Mouse (Mus musculus): ENCODE measurements around the gene Olfr961.

DNA sequence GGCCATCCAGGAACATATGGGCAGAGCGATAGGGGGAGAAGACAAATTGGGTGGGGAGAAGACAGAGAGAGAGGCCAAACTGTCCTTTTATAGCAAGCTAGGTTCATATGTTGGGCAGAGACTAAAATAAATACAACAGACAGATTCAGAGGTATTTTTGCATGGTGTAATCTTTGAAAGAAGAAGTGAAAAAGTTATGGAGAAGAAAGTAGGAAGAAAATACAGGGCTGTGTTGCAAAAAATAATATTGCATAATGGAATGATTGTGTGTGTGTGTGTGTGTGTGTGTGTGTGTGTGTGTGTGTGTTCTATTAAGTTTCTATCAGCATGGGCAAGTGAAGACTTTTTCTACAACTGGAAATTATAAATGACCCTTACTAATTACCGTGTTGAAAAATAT lies 15.8 kb upstream of the Olfr961 start:
- no peak for TF ChIP-seq GATA1 (IDR thresholded peaks at IDR 0.05; ENCODE audit: borderline replicate concordance, low read length)
- TF ChIP-seq CTCF (IDR thresholded peaks at IDR 0.05; ENCODE audit: low read depth, low read length), result no peak
